Mouse (Mus musculus): Measurements from ENCODE around the gene Irf9.

DNA sequence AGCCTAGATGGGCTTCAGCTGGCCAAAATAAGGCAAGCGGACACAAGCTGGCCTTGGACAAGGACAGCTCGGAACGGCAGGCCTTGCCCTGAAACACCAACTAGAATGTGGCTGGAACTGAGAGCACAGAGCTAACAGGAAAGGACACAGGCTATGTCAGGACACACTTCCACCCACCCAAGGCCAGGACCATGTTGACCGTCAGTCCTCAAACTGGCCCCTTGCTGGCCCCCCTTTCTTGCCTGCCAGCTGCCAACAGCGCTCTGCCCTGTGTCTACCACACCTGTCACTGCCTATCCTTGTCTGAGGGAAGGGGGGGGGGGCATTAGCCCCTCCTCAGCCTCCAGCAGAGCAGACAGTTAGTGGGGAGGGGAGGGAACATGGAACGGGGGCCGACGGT is 28.1 kb upstream of the Irf9 start, which contains the start of gene Fitm1:
- TF ChIP-seq CTCF (IDR thresholded peaks at IDR 0.05; ENCODE audit: control insufficient read depth, insufficient read depth, low read length) (no peak), POLR2A (IDR thresholded peaks at IDR 0.05; ENCODE audit: borderline replicate concordance, control insufficient read depth, low read depth, low read length) (no peak)
